Mouse (Mus musculus) lung, embryonic 16.5 days (tissue): ENCODE data around the gene Pdlim4. TPM values are rescaled to one million over a fixed set of nuclear protein-coding genes. Genes with fewer than 3 reads are reported as not detected.
"Not testable (repeated sequence)": the region's sequence is repeated elsewhere in the genome, so short reads cannot be mapped to it uniquely, and the experiment has no call there.

Experiments used
- ATAC-seq: fragments of 200-750 bp; cut with Nextera tagmentation; 2 replicates; pipeline ENCODE4 v1.8.0; 2017; ENCODE audit warnings: low read depth, mild to moderate bottlenecking, moderate library complexity
- H3K27ac ChIP-seq: fragments of 300-500 bp; sonication (generic); 2 replicates; pipeline ENCODE4 v1.5.1; 2014; ENCODE audit warnings: mild to moderate bottlenecking, control low read depth, low read length
- H3K27me3 ChIP-seq: fragments of 300-500 bp; sonication (generic); 2 replicates; pipeline ENCODE4 v1.6.1; 2014; ENCODE audit warnings: low read depth, low read length, mixed read lengths; ENCODE audit not compliant: control insufficient read depth, insufficient read depth
- H3K36me3 ChIP-seq: fragments of 300-500 bp; sonication (generic); 2 replicates; pipeline ENCODE4 v1.6.1; 2014; ENCODE audit warnings: low read length; ENCODE audit not compliant: control insufficient read depth, insufficient read depth
- H3K4me1 ChIP-seq: fragments of 300-500 bp; sonication (generic); replicated peaks from 2 replicates; pipeline ENCODE4 v1.6.1; 2014; ENCODE audit warnings: low read length, mixed read lengths; ENCODE audit not compliant: control insufficient read depth, insufficient read depth
- H3K4me2 ChIP-seq: fragments of 300-500 bp; sonication (generic); 2 replicates; pipeline ENCODE4 v1.6.1; 2014; ENCODE audit warnings: low read depth, low read length, control low read depth
- H3K4me3 ChIP-seq: fragments of 300-500 bp; sonication (generic); 2 replicates; pipeline ENCODE4 v1.5.1; 2014; ENCODE audit warnings: mild to moderate bottlenecking, low read length, control low read depth
- H3K9ac ChIP-seq: fragments of 300-500 bp; sonication (generic); 2 replicates; pipeline ENCODE4 v1.6.1; 2014; ENCODE audit warnings: low read length, control low read depth
- H3K9me3 ChIP-seq: fragments of 300-500 bp; sonication (generic); 2 replicates; pipeline ENCODE4 v1.6.1; 2016; ENCODE audit warnings: low read length; ENCODE audit not compliant: control insufficient read depth
- WGBS: fragments of 180-500 bp; shearing (Covaris S2); extraction: QIAGEN DNeasy Blood & Tissue Kit; methylation state at CpG from one replicate; pipeline ENCODE4 v1.1.7; 2014; 5-methylcytosine and 5-hydroxymethylcytosine counted together
- polyA plus RNA-seq: library from polyadenylated mRNA; unstranded; fragments of >200 nt; fragmentation: Nextera tagmentation; extraction: Ambion mirVana; gene quantifications from 2 replicates; pipeline ENCODE4 v1.2.1, GENCODE M21; 2015

The Pdlim4 gene
- polyA plus RNA-seq, 1 experiment from 2014 or later = 15.6 TPM

GRCm38 (mm10) chr11:54012961-54013360 lies 55.9 kb downstream of the Pdlim4 start:
- ATAC-seq = no peak
- Histone ChIP-seq H3K36me3 (no peaks in the 10 kb centered on the region), H3K27me3 (no peaks in the 10 kb centered on the region), H3K4me1 (no peaks in the 10 kb centered on the region), H3K27ac (no peak overlapping the region), H3K4me3 (no peak overlapping the region), H3K4me2 (no peak overlapping the region), H3K9me3 (no peaks in the 10 kb centered on the region), H3K9ac (no peak overlapping the region)
- 80% methylated on average over 5 of the region's 5 CpGs for WGBS

GRCm38 (mm10) chr11:54011255-54011654 lies 57.6 kb downstream of the Pdlim4 start:
- ATAC-seq = peak; percentile 59
- no peak overlapping the region for H3K4me3 ChIP-seq
- H3K27me3 ChIP-seq = no peaks in the 10 kb centered on the region
- no peak overlapping the region for H3K4me2 ChIP-seq
- H3K27ac ChIP-seq = no peak overlapping the region
- no peaks in the 10 kb centered on the region for H3K36me3 ChIP-seq
- no peaks in the 10 kb centered on the region for H3K9me3 ChIP-seq
- no peak overlapping the region for H3K9ac ChIP-seq
- WGBS = 63% methylated on average over 2 of the region's 2 CpGs
- H3K4me1 ChIP-seq = no peaks in the 10 kb centered on the region

- no peaks in the 10 kb centered on the region for H3K27me3 ChIP-seq
- H3K4me1 ChIP-seq = no peaks in the 10 kb centered on the region; the same call in 1 of the 2 replicates
- 66% methylated on average over 10 of the region's 10 CpGs for WGBS
- H3K4me3 ChIP-seq = no peak overlapping the region
- ATAC-seq = no peak
- H3K9ac ChIP-seq = no peak overlapping the region
- H3K9me3 ChIP-seq = no peaks in the 10 kb centered on the region
- no peaks in the 10 kb centered on the region for H3K36me3 ChIP-seq
- H3K27ac ChIP-seq = no peak overlapping the region
- H3K4me2 ChIP-seq = no peak overlapping the region
Measured at GRCm38 (mm10) chr11:54008416-54008920, 60.3 kb downstream of the Pdlim4 start.

- Histone ChIP-seq H3K27ac (no peak overlapping the region), H3K36me3 (no peaks in the 10 kb centered on the region), H3K4me3 (no peak overlapping the region), H3K27me3 (no peaks in the 10 kb centered on the region), H3K9ac (no peak overlapping the region), H3K4me2 (no peak overlapping the region), H3K9me3 (no peaks in the 10 kb centered on the region), H3K4me1 (peaks cover 2% of the 10 kb centered on the region; the same call in 1 of the 2 replicates)
- no peak for ATAC-seq
- WGBS = 73% methylated on average over 11 of the region's 11 CpGs
Measured at GRCm38 (mm10) chr11:54007717-54008116, 61.1 kb downstream of the Pdlim4 start.

- Histone ChIP-seq H3K4me2 (no peak overlapping the region), H3K27ac (no peak overlapping the region), H3K9ac (no peak overlapping the region), H3K9me3 (no peaks in the 10 kb centered on the region), H3K4me1 (peaks cover 2% of the 10 kb centered on the region; the same call in 1 of the 2 replicates), H3K4me3 (no peak overlapping the region), H3K36me3 (no peaks in the 10 kb centered on the region), H3K27me3 (no peaks in the 10 kb centered on the region)
- no peak for ATAC-seq
- 30% methylated on average over 4 of the region's 4 CpGs for WGBS
Measured at GRCm38 (mm10) chr11:54006901-54007300, 61.9 kb downstream of the Pdlim4 start.

GRCm38 (mm10) chr11:54006362-54006761 lies 62.5 kb downstream of the Pdlim4 start:
- H3K27me3 ChIP-seq, H3K4me3 ChIP-seq, H3K9me3 ChIP-seq, ATAC-seq, H3K9ac ChIP-seq, H3K4me2 ChIP-seq, H3K27ac ChIP-seq, H3K36me3 ChIP-seq, H3K4me1 ChIP-seq: not testable (repeated sequence)
- WGBS = 31% methylated on average over 5 of the region's 5 CpGs

Other genes starting within 250 kb of the Pdlim4 start
- 1.8 and 2.4 TPM in 2 replicates for gene Gm12216, start 209.8 kb downstream of the Pdlim4 start, polyA plus RNA-seq
- gene Slc22a5, start 177.4 kb downstream of the Pdlim4 start, polyA plus RNA-seq = 9.1 and 9.7 TPM in 2 replicates
- gene Slc22a21, start 88.7 kb downstream of the Pdlim4 start, polyA plus RNA-seq = 3.6 and 5.0 TPM in 2 replicates
- gene Slc22a4, start 40.9 kb downstream of the Pdlim4 start, polyA plus RNA-seq = 0.63 and 0.69 TPM in 2 replicates
- gene P4ha2, start 31.1 kb upstream of the Pdlim4 start, polyA plus RNA-seq = 41.4 and 47.4 TPM in 2 replicates
- 1.2 and 2.5 TPM in 2 replicates for gene Csf2, start 180.7 kb upstream of the Pdlim4 start, polyA plus RNA-seq
- not detected in 2 replicates for gene Il3, start 198.3 kb upstream of the Pdlim4 start, polyA plus RNA-seq
- 0.25 and 0.68 TPM in 2 replicates for gene Acsl6, start 234.8 kb upstream of the Pdlim4 start, polyA plus RNA-seq